In genomic region chr7:109185564-109185963, GRCm38 (mm10) we compare ENCODE assay signal across 23 mouse cellular contexts. TPM values are rescaled to one million over a fixed set of nuclear protein-coding genes. Genes with fewer than 3 reads are reported as not detected.
"Had no signal": no experiment of that assay in that cellular context is flagged by ENCODE, and none has a peak within 500 bp of the region (broad histone marks: within the 10 kb centered on the region; RNA-seq: fewer than 3 reads in every experiment).

No protein-coding gene starts in this region.

- H3K9ac ChIP-seq: limb, embryonic 13.5 days; liver, embryonic 12.5 days; liver, embryonic 15.5 days; lung, embryonic 15.5 days; midbrain, embryonic 15.5 days; neural tube, embryonic 13.5 days; stomach, embryonic 15.5 days had no signal

- DNase-seq: kidney, adult 2 months; kidney, postnatal 36 days; liver; lung, adult 18-20 months; lung, postnatal 10 days; lung, postnatal 36 days; retina, postnatal 1 day; right cerebral cortex, postnatal 25 days; spleen, adult 18-20 months; thymus, postnatal 25 days had no signal

- H3K27ac ChIP-seq: kidney, postnatal 0 days; limb, embryonic 10.5 days; limb, embryonic 13.5 days; liver, embryonic 12.5 days; liver, embryonic 15.5 days; lung, embryonic 15.5 days; midbrain, embryonic 15.5 days; neural tube, embryonic 13.5 days; stomach, embryonic 15.5 days had no signal

- H3K4me2 ChIP-seq: limb, embryonic 13.5 days; liver, embryonic 12.5 days; liver, embryonic 15.5 days; lung, embryonic 15.5 days; midbrain, embryonic 15.5 days; neural tube, embryonic 13.5 days; stomach, embryonic 15.5 days had no signal

- ATAC-seq: intestine, postnatal 0 days; liver, embryonic 12.5 days; midbrain, embryonic 15.5 days had no signal

- H3K9me3 ChIP-seq: limb, embryonic 10.5 days; limb, embryonic 13.5 days; liver, embryonic 12.5 days; liver, embryonic 15.5 days; lung, embryonic 15.5 days; megakaryocyte, embryonic 14.5 days; midbrain, embryonic 15.5 days; neural tube, embryonic 13.5 days; stomach, embryonic 15.5 days had no signal

- H3K4me3 ChIP-seq: limb, embryonic 10.5 days; limb, embryonic 13.5 days; liver, embryonic 12.5 days; liver, embryonic 15.5 days; lung, embryonic 15.5 days; megakaryocyte, embryonic 14.5 days; midbrain, embryonic 15.5 days; myocyte; neural tube, embryonic 13.5 days; stomach, embryonic 15.5 days had no signal

- H3K4me1 ChIP-seq: liver, embryonic 12.5 days; liver, embryonic 15.5 days; lung, embryonic 15.5 days; megakaryocyte, embryonic 14.5 days; stomach, embryonic 15.5 days had no signal

- H3K36me3 ChIP-seq: limb, embryonic 10.5 days; limb, embryonic 13.5 days; liver, embryonic 12.5 days; liver, embryonic 15.5 days; lung, embryonic 15.5 days; midbrain, embryonic 15.5 days; neural tube, embryonic 13.5 days; stomach, embryonic 15.5 days had no signal

- H3K27me3 ChIP-seq: liver, embryonic 12.5 days; lung, embryonic 15.5 days; midbrain, embryonic 15.5 days; stomach, embryonic 15.5 days had no signal

RNA-seq across cellular contexts. Expression of gene Lmo1, which starts 10.6 kb away (rescaled TPM):
- total RNA-seq: neutrophil, adult 5-6 weeks had no signal
